Mouse (Mus musculus): ENCODE results near the gene Ifnb1. TPM values are rescaled to one million over a fixed set of nuclear protein-coding genes. Genes with fewer than 3 reads are reported as not detected.

Gene Ifnb1
- not detected for total RNA-seq (2023)

GRCm38 (mm10) chr4:88522674-88523073 is at the start of gene Ifnb1:
TSS of gene Ifnb1 (minus strand) at chr4:88522774.

GRCm38 (mm10) chr4:88571698-88572097 is 49.1 kb upstream of the Ifnb1 start, which contains the start of gene Ifna14:
TSS of gene Ifna14 (minus strand) at chr4:88571798.

GRCm38 (mm10) chr4:88558145-88558544 is 35.6 kb upstream of the Ifnb1 start, which contains the start of gene Ifna15:
TSS of gene Ifna15 (minus strand) at chr4:88558245.

Other genes with a start within 250 kb of the Ifnb1 start
- under 1 TPM in 1 of 2 experiments, not detected in 1; 0.23 TPM for gene Hacd4, start 83.8 kb downstream of the Ifnb1 start, total RNA-seq (2023)
- not detected for gene Ifna15, start 35.5 kb upstream of the Ifnb1 start, total RNA-seq (2023)
- not detected for gene Ifna14, start 49.0 kb upstream of the Ifnb1 start, total RNA-seq (2023)
- gene Ifna9, start 69.6 kb upstream of the Ifnb1 start, total RNA-seq (2023): not detected
- gene Ifna12, start 80.6 kb upstream of the Ifnb1 start, total RNA-seq (2023): not detected
- gene C87499, start 111.6 kb upstream of the Ifnb1 start, total RNA-seq (2023): not detected
- gene Ifna13, start 121.7 kb upstream of the Ifnb1 start, total RNA-seq (2023): not detected
- not detected for gene Ifna16, start 154.2 kb upstream of the Ifnb1 start, total RNA-seq (2023)
- not detected for gene Ifna2, start 161.1 kb upstream of the Ifnb1 start, total RNA-seq (2023)
- not detected for gene Ifnab, start 168.6 kb upstream of the Ifnb1 start, total RNA-seq (2023)
- not detected for gene Gm26566, start 199.0 kb upstream of the Ifnb1 start, total RNA-seq (2023)
- 10 to 100 TPM; 18.7 to 20.6 TPM for gene Klhl9, start 199.7 kb upstream of the Ifnb1 start, total RNA-seq (2023)
- gene Gm13271, start 232.1 kb upstream of the Ifnb1 start, total RNA-seq (2023): not detected
- gene Gm13283, start 237.3 kb upstream of the Ifnb1 start, total RNA-seq (2023): not detected